Mouse (Mus musculus) small intestine, adult 2 months (tissue): ENCODE measurements around the gene Nudt1. TPM values are rescaled to one million over a fixed set of nuclear protein-coding genes. Genes with fewer than 3 reads are reported as not detected.
"Not testable (repeated sequence)": the region's sequence is repeated elsewhere in the genome, so short reads cannot be mapped to it uniquely, and the experiment has no call there.

Experiments used
- H3K27ac ChIP-seq: fragments of 200-500 bp; 2 replicates; pipeline ENCODE4 v1.5.1; 2012; ENCODE audit warnings: low read depth, low read length, control low read depth, inconsistent platforms; ENCODE audit not compliant: insufficient read depth
- H3K27me3 ChIP-seq: fragments of 200-500 bp; 2 replicates; pipeline ENCODE4 v1.6.1; 2012; ENCODE audit warnings: mild to moderate bottlenecking, moderate library complexity, low read length, inconsistent platforms; ENCODE audit not compliant: control insufficient read depth, insufficient read depth
- H3K36me3 ChIP-seq: fragments of 200-500 bp; 2 replicates; pipeline ENCODE4 v1.6.1; 2012; ENCODE audit warnings: mild to moderate bottlenecking, low read length, control low read depth, inconsistent platforms; ENCODE audit not compliant: control insufficient read depth, insufficient read depth
- H3K4me1 ChIP-seq: fragments of 200-500 bp; 2 replicates; pipeline ENCODE4 v1.6.1; 2012; ENCODE audit warnings: low read length, inconsistent platforms, mixed read lengths; ENCODE audit not compliant: control insufficient read depth, insufficient read depth, insufficient read length
- H3K4me3 ChIP-seq: fragments of 200-500 bp; 2 replicates; pipeline ENCODE4 v1.5.1; 2012; ENCODE audit warnings: low read depth, mild to moderate bottlenecking, control low read depth, inconsistent platforms, low read length, moderate library complexity
- CTCF ChIP-seq: fragments of 200-500 bp; IDR thresholded peaks from 2 replicates; pipeline ENCODE4 v1.5.1; 2012; ENCODE audit warnings: low read depth, mild to moderate bottlenecking, control low read depth, inconsistent platforms, low read length, moderate library complexity, mixed read lengths; ENCODE audit not compliant: insufficient replicate concordance, insufficient read length; ENCODE audit errors: extremely low read depth
- POLR2A ChIP-seq: fragments of 200-500 bp; IDR thresholded peaks from 2 replicates; pipeline ENCODE4 v1.6.1; 2012; ENCODE audit warnings: low read depth, mild to moderate bottlenecking, control low read depth, inconsistent platforms, low read length, moderate library complexity
- WGBS: fragments of 180-500 bp; shearing (Covaris S2); methylation state at CpG from one replicate; pipeline ENCODE4 v1.1.7; 2018; 5-methylcytosine and 5-hydroxymethylcytosine counted together
- polyA plus RNA-seq: library from polyadenylated mRNA; depleted of rRNA; stranded (reverse); fragments of >200 nt; gene quantifications from 2 replicates; pipeline ENCODE4 v1.2.3, GENCODE M21; 2012

Gene Nudt1
- polyA plus RNA-seq, 1 experiment: 11.0 TPM

DNA sequence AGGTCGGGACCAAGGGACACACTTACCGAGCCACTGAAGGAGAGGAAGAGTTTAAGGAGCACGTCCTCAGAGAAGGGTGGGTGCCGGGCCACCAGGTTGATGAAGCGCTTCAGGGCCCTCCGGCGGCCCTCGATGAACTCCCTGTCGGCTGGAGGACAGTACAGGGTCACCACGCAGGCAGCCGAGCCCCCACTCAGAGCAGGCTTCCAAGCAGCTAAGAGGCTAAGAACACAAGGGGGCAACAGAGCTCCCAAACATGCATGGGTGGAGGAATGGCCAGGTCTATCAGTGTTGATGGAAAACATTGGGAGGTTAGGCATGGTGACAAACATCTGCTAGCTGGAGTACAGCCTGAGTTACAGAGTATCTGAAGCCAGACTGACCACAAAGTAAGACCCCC, 34.5 kb downstream of the Nudt1 start:
- H3K27ac ChIP-seq: no peak overlapping the region
- TF ChIP-seq CTCF: no peak
- TF ChIP-seq POLR2A: no peak
- H3K36me3 ChIP-seq: peaks cover 15% of the 10 kb centered on the region
- H3K4me1 ChIP-seq: no peaks in the 10 kb centered on the region
- WGBS: 91% methylated on average over 11 of the region's 11 CpGs
- H3K27me3 ChIP-seq: no peaks in the 10 kb centered on the region
- no peak overlapping the region for H3K4me3 ChIP-seq

- TF ChIP-seq POLR2A (no peak), CTCF (no peak)
- Histone ChIP-seq H3K36me3 (peaks cover 12% of the 10 kb centered on the region), H3K4me3 (no peak overlapping the region), H3K27ac (no peak overlapping the region), H3K27me3 (no peaks in the 10 kb centered on the region), H3K4me1 (no peaks in the 10 kb centered on the region)
- WGBS: 89% methylated on average over 3 of the region's 3 CpGs
These were observed 36.0 kb downstream of the Nudt1 start for GRCm38 (mm10) chr5:140357466-140357865.

DNA sequence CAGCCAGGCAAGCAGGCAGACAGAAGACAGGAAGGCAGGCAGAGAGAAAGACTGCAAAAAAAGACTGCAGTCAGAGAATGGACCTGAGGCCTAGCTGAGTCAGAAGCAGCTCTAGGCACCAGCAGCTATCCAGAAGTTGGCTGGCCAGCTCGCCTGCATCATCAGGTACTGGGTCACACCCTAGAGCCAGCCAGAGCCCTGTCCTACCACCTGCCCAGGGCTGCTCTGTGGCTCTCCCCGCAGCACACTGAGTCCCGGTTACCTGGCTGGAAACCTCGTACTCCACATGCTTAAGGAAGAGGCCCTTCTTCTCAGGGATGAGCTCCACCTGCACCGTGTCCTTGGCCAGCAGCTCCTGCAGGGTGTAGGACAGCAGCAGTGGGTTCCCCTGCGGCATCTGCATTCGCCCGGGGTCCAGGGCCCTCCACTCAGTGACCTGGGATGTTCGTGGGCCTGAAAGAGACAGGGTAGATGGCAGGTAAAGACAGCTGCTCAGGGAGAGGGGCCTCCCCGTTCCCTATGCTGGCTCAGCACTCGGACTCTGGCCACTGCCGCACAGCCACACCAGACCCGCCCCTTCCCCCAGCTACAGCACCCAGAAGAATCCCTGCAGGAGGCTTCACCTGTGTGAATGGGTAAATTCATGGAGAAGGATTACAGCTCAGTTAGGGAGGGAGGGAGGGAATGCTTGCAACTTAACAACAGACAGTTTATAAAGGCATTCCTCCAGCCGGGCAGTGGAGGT, 38.6 kb downstream of the Nudt1 start:
- WGBS: 75% methylated on average over 14 of the region's 14 CpGs
- TF ChIP-seq CTCF (no peak), POLR2A (no peak)
- no peaks in the 10 kb centered on the region for H3K27me3 ChIP-seq
- peaks cover 7% of the 10 kb centered on the region; the same call in 1 of the 2 replicates for H3K36me3 ChIP-seq
- no peak overlapping the region for H3K4me3 ChIP-seq
- no peaks in the 10 kb centered on the region for H3K4me1 ChIP-seq
- H3K27ac ChIP-seq: no peak overlapping the region

DNA sequence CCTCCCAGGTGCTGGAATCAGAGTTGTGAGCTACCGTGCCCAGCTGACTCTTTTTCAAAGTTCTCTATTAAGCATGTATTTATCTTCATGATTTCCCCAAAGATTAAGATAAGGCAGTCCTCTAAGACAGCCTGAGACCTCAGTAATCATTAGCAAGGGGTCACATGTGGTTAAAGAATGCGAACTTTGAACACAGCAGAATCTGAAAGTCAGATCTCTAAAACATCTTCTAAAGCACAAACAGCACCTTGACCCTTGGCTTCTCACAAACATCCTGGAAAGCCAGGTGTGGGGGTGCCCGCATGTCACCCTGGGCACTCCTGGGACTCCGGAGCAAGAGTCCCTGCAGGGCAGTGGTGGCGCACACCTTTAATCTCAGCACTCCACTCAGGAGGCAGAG, 43.0 kb downstream of the Nudt1 start:
- Histone ChIP-seq H3K27ac (no peak overlapping the region), H3K27me3 (no peaks in the 10 kb centered on the region), H3K4me3 (no peak overlapping the region), H3K36me3 (no peaks in the 10 kb centered on the region), H3K4me1 (no peaks in the 10 kb centered on the region)
- TF ChIP-seq POLR2A: no peak
- no peak for TF ChIP-seq CTCF
- WGBS: 64% methylated on average over 5 of the region's 5 CpGs

- not testable (repeated sequence) for H3K27me3 ChIP-seq, H3K4me3 ChIP-seq, H3K36me3 ChIP-seq, H3K4me1 ChIP-seq, H3K27ac ChIP-seq
- whole genome bisulfite sequencing: 84% methylated on average over 2 of the region's 2 CpGs
These were observed 46.7 kb downstream of the Nudt1 start for GRCm38 (mm10) chr5:140368126-140368525.

DNA sequence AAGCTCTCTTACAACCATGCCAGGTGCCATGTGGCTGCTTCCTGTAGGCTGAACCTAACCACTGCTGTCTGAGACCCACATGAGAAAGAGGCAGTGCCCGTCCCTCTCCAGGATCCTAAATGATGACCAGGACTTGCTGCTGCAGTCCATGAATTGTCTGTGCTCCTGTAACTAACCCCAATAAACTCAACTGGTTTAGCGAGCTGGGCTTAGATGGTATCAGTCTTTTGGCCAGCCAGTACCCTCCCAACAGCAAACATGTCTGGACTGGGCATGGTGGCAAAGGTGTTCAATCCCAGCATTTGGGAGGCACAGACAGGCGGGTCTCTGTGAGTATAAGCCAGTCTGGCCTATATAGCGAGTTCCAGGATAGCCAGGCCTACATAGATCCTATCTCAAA, 47.5 kb downstream of the Nudt1 start:
- no peaks in the 10 kb centered on the region for H3K27me3 ChIP-seq
- TF ChIP-seq CTCF: no peak
- H3K4me3 ChIP-seq: no peak overlapping the region
- H3K27ac ChIP-seq: no peak overlapping the region
- H3K36me3 ChIP-seq: no peaks in the 10 kb centered on the region
- 84% methylated on average over 4 of the region's 4 CpGs for WGBS
- H3K4me1 ChIP-seq: no peaks in the 10 kb centered on the region; the same call in 1 of the 2 replicates

DNA sequence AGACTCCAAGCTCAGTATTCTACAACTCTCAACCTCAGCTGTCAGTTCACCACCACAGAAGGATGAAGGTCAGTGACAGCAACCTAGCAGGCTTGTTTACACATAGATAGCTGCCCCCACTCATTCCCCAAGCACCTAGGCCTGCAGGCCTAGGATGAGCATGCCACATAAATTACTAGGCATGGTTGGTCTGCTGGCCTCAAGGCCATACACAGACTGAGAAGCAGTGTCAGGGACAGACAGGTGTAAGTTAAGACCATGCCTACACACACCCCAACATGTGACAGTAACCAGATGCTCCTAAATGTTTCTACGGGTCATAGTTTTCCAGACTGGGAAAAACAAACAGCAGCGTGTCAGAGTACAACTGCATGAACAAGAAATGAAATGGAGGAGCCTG, 48.0 kb downstream of the Nudt1 start:
- no peak for TF ChIP-seq POLR2A
- no peak for TF ChIP-seq CTCF
- H3K4me1 ChIP-seq: no peaks in the 10 kb centered on the region; the same call in 1 of the 2 replicates
- WGBS: 68% methylated on average over 2 of the region's 2 CpGs
- no peaks in the 10 kb centered on the region for H3K36me3 ChIP-seq
- no peaks in the 10 kb centered on the region for H3K27me3 ChIP-seq
- H3K4me3 ChIP-seq: no peak overlapping the region
- H3K27ac ChIP-seq: no peak overlapping the region
